Mouse (Mus musculus): Measurements from ENCODE around the gene Prom1.

GRCm38 (mm10) chr5:44087034-44087433 is 14.8 kb downstream of the Prom1 start:
- TF ChIP-seq CTCF (IDR thresholded peaks at IDR 0.05; ENCODE audit: extremely low read depth, insufficient read length, insufficient replicate concordance, low read depth, low read length) (no peak), POLR2A (IDR thresholded peaks at IDR 0.05; ENCODE audit: low read depth, low read length) (no peak)
